Mouse (Mus musculus) embryo, embryonic 11 days (tissue): ENCODE data around the gene Gm5617.
"Not testable (repeated sequence)": the region's sequence is repeated elsewhere in the genome, so short reads cannot be mapped to it uniquely, and the experiment has no call there.

Experiments
- DNase-seq: peaks from one replicate; pipeline ENCODE4 v3.0.0-alpha.2; 2015

The Gm5617 gene

GRCm38 (mm10) chr9:48494817-48495547, at the start of gene Gm5617, which contains the start of gene Rbm7:
Gene Gm5617 (plus strand): TSS chr9:48495442.
Gene Rbm7 (minus strand): TSS chr9:48495299.
- peak; percentile 99 for DNase-seq

GRCm38 (mm10) chr9:48447783-48448209, 47.4 kb upstream of the Gm5617 start:
- peak; percentile 61 for DNase-seq

- DNase-seq, result no peak
Observed at GRCm38 (mm10) chr9:48450066-48450465, 45.2 kb upstream of the Gm5617 start.

GRCm38 (mm10) chr9:48455961-48456360, 39.3 kb upstream of the Gm5617 start:
- DNase-seq, result no peak

- no peak for DNase-seq
Observed at GRCm38 (mm10) chr9:48458879-48459278, 36.4 kb upstream of the Gm5617 start.

- no peak for DNase-seq
Observed at GRCm38 (mm10) chr9:48459391-48459790, 35.9 kb upstream of the Gm5617 start.

GRCm38 (mm10) chr9:48460720-48461119, 34.5 kb upstream of the Gm5617 start:
- no peak for DNase-seq

- no peak for DNase-seq
Observed at GRCm38 (mm10) chr9:48461545-48461944, 33.7 kb upstream of the Gm5617 start.

- no peak for DNase-seq
Observed at GRCm38 (mm10) chr9:48465671-48466070, 29.6 kb upstream of the Gm5617 start.

GRCm38 (mm10) chr9:48466804-48467203, 28.4 kb upstream of the Gm5617 start:
- DNase-seq, result peak; percentile 54

GRCm38 (mm10) chr9:48467471-48467870, 27.8 kb upstream of the Gm5617 start:
- not testable (repeated sequence) for DNase-seq

GRCm38 (mm10) chr9:48472441-48473025, 22.7 kb upstream of the Gm5617 start:
- DNase-seq, result no peak

- no peak for DNase-seq
Observed at GRCm38 (mm10) chr9:48473131-48473530, 22.1 kb upstream of the Gm5617 start.

- no peak for DNase-seq
Observed at GRCm38 (mm10) chr9:48474367-48474766, 20.9 kb upstream of the Gm5617 start.

- no peak for DNase-seq
Observed at GRCm38 (mm10) chr9:48476236-48477165, 18.7 kb upstream of the Gm5617 start.

GRCm38 (mm10) chr9:48478808-48479207, 16.4 kb upstream of the Gm5617 start:
- no peak for DNase-seq

- peak; percentile 23 for DNase-seq
Observed at GRCm38 (mm10) chr9:48479838-48480410, 15.3 kb upstream of the Gm5617 start.

GRCm38 (mm10) chr9:48480411-48481213, 14.6 kb upstream of the Gm5617 start, which contains the start of gene Rexo2:
Gene Rexo2 (minus strand): TSS chr9:48480623.
- peak; percentile 96 for DNase-seq

GRCm38 (mm10) chr9:48481214-48482134, 13.8 kb upstream of the Gm5617 start:
- peak; percentile 24 for DNase-seq

- DNase-seq, result no peak
Observed at GRCm38 (mm10) chr9:48495548-48495932, 298 bp downstream of the Gm5617 start.

- no peak for DNase-seq
Observed at GRCm38 (mm10) chr9:48501192-48501591, 6.0 kb downstream of the Gm5617 start.
